Mouse (Mus musculus): ENCODE measurements at regions not wholly inside any gene's neighbourhood (a gene's known extent, or its start where the extent isn't known, plus 50 kb on each side); places are given as distances from the start of the nearest gene placed in this dataset.

DNA sequence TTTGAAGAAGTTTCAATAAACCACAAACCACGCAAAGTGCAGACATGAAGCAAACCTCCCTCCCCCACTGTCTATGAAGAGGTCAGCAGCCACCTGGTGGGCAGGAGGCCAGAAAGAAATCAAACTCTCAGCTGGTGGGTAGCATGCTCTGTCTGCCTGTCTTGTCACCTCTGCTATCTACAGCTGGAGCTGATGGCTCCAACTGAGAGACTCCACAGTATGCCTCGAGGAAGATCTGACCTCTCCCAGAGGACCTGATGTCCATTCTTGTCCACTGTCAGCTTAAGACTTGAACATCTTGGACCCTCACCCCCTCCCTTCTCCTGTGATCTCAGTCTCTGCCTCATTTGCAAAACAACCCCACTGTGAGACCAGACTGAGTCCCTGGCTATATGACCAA, 585.0 kb upstream of the Cdh11 start:
- no peak overlapping the region for H3K27ac ChIP-seq (ENCODE audit: control insufficient read depth, insufficient read depth, low read depth, low read length, poor library complexity)
- WGBS = 64% methylated on average over 2 of the region's 2 CpGs
- no peak overlapping the region for H3K4me3 ChIP-seq (replicated peaks; ENCODE audit: control insufficient read depth, low read depth, low read length)
- H3K4me1 ChIP-seq (ENCODE audit: control insufficient read depth, insufficient read depth, low read length) = no peaks in the 10 kb centered on the region
- no peak for TF ChIP-seq CTCF (IDR thresholded peaks at IDR 0.05; ENCODE audit: control insufficient read depth, insufficient read depth, low read length)
- no peak for TF ChIP-seq POLR2A (IDR thresholded peaks at IDR 0.05; ENCODE audit: borderline replicate concordance, control insufficient read depth, low read depth, low read length)

DNA sequence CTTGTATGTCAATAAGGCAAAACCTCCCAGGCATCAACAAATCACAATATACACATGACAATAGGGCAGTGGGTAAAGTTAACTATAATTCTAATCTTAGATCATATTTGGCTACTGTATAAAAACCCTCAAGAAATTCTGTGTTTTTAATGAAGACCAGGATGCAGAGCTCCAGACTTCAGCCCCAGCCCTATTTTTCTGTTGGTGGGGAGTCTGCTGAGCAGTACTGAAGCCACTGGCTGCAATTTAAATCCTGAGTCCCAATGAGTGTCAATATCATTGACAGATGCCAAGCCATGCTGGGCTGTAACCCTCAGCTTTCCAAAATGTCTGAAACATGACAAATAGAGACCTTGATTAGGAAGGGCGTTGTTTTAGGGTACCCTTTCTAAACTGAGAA, 587.6 kb upstream of the Cdh11 start:
- Histone ChIP-seq H3K4me3 (replicated peaks; ENCODE audit: control insufficient read depth, low read depth, low read length) (no peak overlapping the region), H3K27ac (ENCODE audit: control insufficient read depth, insufficient read depth, low read depth, low read length, poor library complexity) (no peak overlapping the region), H3K4me1 (ENCODE audit: control insufficient read depth, insufficient read depth, low read length) (no peaks in the 10 kb centered on the region)
- TF ChIP-seq CTCF (IDR thresholded peaks at IDR 0.05; ENCODE audit: control insufficient read depth, insufficient read depth, low read length) = no peak
- TF ChIP-seq POLR2A (IDR thresholded peaks at IDR 0.05; ENCODE audit: borderline replicate concordance, control insufficient read depth, low read depth, low read length) = no peak
- WGBS = 57% methylated on average over 1 of the region's 1 CpGs

DNA sequence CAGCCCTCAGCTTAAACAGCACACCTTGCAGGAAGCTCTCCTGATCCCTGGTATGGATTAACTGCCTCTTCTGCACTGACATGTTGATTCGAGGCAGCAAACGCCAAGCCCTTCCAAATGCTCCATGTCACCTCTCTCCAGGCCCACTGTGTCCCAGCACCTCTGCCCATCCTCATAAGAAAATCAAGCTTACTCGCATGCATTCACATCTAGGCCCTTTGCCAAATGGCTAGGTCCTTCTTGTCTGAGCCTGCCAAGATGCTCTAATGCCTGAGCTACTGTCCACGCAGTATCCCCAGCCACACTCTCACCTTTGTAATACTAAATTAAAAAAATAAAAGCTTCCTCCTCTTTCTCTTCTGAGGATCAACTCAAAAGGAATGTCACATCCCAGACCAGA, 588.7 kb upstream of the Cdh11 start:
- no peak overlapping the region for H3K4me3 ChIP-seq (replicated peaks; ENCODE audit: control insufficient read depth, low read depth, low read length)
- H3K27ac ChIP-seq (ENCODE audit: control insufficient read depth, insufficient read depth, low read depth, low read length, poor library complexity) = no peak overlapping the region
- no peak for TF ChIP-seq CTCF (IDR thresholded peaks at IDR 0.05; ENCODE audit: control insufficient read depth, insufficient read depth, low read length)
- TF ChIP-seq POLR2A (IDR thresholded peaks at IDR 0.05; ENCODE audit: borderline replicate concordance, control insufficient read depth, low read depth, low read length) = no peak
- H3K4me1 ChIP-seq (ENCODE audit: control insufficient read depth, insufficient read depth, low read length) = no peaks in the 10 kb centered on the region
- 70% methylated on average over 4 of the region's 4 CpGs for WGBS

DNA sequence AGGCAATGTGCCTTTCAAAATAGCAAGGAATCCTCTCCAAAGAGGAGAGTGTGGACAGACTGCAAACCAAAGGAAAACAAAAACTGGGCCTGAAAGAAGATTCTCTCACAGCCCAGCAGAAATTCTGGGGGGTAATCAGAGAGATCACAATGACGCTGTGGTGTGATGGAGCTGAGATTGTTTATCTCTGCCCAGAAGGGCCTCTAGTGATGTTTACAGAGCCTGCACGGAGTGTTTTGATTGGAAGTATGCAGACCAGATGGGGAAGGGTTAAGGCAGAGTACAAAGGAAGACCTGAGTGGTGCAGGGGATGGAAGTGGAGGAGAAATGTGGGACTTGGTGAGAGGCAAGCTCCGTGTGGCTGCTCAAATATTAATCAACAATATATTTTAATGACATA, 593.1 kb upstream of the Cdh11 start:
- no peak overlapping the region for H3K4me3 ChIP-seq (replicated peaks; ENCODE audit: control insufficient read depth, low read depth, low read length)
- no peak overlapping the region for H3K27ac ChIP-seq (ENCODE audit: control insufficient read depth, insufficient read depth, low read depth, low read length, poor library complexity)
- 38% methylated on average over 3 of the region's 3 CpGs for WGBS
- TF ChIP-seq POLR2A (IDR thresholded peaks at IDR 0.05; ENCODE audit: borderline replicate concordance, control insufficient read depth, low read depth, low read length) (no peak), CTCF (IDR thresholded peaks at IDR 0.05; ENCODE audit: control insufficient read depth, insufficient read depth, low read length) (no peak)
- no peaks in the 10 kb centered on the region for H3K4me1 ChIP-seq (ENCODE audit: control insufficient read depth, insufficient read depth, low read length)

DNA sequence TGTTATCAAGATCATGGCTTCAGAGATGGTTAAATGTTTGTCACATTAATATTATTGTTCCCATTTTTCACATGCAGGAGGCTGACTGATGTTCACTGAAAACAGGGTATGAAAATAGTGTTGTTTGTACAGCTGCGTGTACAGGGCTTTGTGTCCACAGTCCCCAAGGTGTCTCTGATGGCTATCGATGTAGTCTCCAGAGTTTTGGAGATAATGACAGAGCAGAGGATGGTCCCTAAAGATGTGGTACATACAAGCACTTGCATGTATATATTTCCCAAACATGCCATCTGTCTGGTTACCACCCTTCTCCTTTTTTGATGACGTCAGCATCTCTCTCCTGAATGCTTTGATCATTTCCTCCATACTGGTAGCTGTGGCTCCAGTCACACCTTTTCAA, 596.1 kb upstream of the Cdh11 start:
- Histone ChIP-seq H3K4me1 (ENCODE audit: control insufficient read depth, insufficient read depth, low read length) (no peaks in the 10 kb centered on the region), H3K27ac (ENCODE audit: control insufficient read depth, insufficient read depth, low read depth, low read length, poor library complexity) (no peak overlapping the region), H3K4me3 (replicated peaks; ENCODE audit: control insufficient read depth, low read depth, low read length) (no peak overlapping the region)
- TF ChIP-seq CTCF (IDR thresholded peaks at IDR 0.05; ENCODE audit: control insufficient read depth, insufficient read depth, low read length) (no peak), POLR2A (IDR thresholded peaks at IDR 0.05; ENCODE audit: borderline replicate concordance, control insufficient read depth, low read depth, low read length) (no peak)
- WGBS = 65% methylated on average over 3 of the region's 3 CpGs

DNA sequence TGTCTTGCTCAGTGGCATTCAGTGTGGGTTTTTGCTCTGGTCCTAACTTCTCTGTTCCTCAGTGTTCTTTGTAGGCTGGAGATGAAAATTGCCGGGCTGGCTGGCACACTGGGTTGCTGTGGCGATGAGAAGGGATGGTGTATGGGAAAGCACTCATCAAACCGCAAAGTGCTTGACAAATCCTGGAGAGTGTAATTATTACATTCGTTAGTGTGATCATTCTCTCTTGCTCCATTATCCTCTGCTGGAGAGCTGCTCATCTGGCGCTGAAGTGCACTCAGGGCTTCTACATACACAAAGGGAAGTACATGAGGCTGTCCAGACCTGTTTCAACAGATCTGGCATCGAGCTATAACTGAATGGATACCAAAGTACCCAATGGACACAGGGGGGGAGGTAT, 605.9 kb upstream of the Cdh11 start:
- Histone ChIP-seq H3K27ac (ENCODE audit: control insufficient read depth, insufficient read depth, low read depth, low read length, poor library complexity) (no peak overlapping the region), H3K4me3 (replicated peaks; ENCODE audit: control insufficient read depth, low read depth, low read length) (no peak overlapping the region), H3K4me1 (ENCODE audit: control insufficient read depth, insufficient read depth, low read length) (no peaks in the 10 kb centered on the region)
- TF ChIP-seq CTCF (IDR thresholded peaks at IDR 0.05; ENCODE audit: control insufficient read depth, insufficient read depth, low read length) (no peak), POLR2A (IDR thresholded peaks at IDR 0.05; ENCODE audit: borderline replicate concordance, control insufficient read depth, low read depth, low read length) (no peak)
- WGBS = 77% methylated on average over 6 of the region's 6 CpGs

DNA sequence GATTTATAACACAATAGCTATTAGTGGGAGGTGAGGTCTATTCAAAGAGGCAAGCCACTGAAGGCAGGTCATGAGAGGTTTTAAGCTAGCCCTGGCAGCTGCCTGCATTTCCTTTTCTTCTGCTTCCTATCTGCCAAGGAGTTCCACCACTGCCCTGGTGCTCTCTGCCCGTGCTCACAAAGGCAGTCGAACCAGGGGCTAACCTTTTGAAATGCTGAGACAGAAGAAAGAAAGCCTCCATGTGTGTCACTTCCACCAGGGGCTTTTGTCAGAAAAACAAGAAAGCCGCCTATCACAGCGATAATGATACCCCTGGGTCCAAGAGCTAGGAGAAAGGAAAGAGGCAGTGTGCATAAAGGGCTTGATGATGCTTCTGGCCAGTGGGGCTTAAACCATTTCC, 609.9 kb upstream of the Cdh11 start:
- Histone ChIP-seq H3K27ac (ENCODE audit: control insufficient read depth, insufficient read depth, low read depth, low read length, poor library complexity) (no peak overlapping the region), H3K4me3 (replicated peaks; ENCODE audit: control insufficient read depth, low read depth, low read length) (no peak overlapping the region), H3K4me1 (ENCODE audit: control insufficient read depth, insufficient read depth, low read length) (no peaks in the 10 kb centered on the region)
- WGBS = 40% methylated on average over 4 of the region's 4 CpGs
- no peak for TF ChIP-seq POLR2A (IDR thresholded peaks at IDR 0.05; ENCODE audit: borderline replicate concordance, control insufficient read depth, low read depth, low read length)
- TF ChIP-seq CTCF (IDR thresholded peaks at IDR 0.05; ENCODE audit: control insufficient read depth, insufficient read depth, low read length) = no peak

DNA sequence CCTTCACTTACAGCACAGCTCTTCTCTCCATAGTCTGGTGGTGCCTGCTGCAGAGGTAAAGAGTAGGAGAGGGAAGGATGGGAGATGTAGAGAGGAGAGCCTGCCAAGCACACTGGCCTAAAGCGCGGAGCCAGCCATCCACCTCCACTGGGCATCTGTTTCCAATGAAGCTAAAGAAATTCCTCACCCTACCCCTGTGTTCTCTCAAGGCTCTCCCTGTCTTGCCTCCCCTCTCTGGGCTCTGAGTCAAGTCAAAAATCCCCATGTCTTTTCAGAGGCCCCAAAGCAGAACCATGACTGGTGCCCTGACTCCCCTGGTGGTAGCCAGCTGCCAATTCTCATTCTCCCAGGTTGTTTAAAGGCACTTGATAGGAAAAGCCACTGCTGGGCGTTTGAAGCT, 612.7 kb upstream of the Cdh11 start:
- no peak for TF ChIP-seq CTCF (IDR thresholded peaks at IDR 0.05; ENCODE audit: control insufficient read depth, insufficient read depth, low read length)
- no peak for TF ChIP-seq POLR2A (IDR thresholded peaks at IDR 0.05; ENCODE audit: borderline replicate concordance, control insufficient read depth, low read depth, low read length)
- 75% methylated on average over 3 of the region's 3 CpGs for WGBS

DNA sequence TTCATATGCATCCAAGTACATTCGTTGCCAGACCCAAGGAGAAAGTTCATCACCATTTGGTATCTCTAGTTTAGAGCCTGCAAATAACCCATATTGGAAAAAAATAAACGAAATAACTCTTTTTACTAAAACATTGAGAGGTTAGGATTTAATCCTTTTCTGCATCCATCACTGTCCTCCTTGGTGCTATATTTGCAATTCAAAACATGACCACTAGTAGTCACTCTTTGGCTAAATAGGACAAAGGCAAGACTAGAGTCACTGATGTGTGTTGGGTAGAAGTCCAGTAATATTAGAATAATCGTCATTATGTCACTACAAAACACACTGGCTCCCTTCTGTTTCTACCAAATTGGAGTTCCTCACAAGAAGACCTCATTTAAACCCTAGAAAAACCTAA, 614.0 kb upstream of the Cdh11 start:
- Histone ChIP-seq H3K27ac (ENCODE audit: control insufficient read depth, insufficient read depth, low read depth, low read length, poor library complexity) (no peak overlapping the region), H3K4me3 (replicated peaks; ENCODE audit: control insufficient read depth, low read depth, low read length) (no peak overlapping the region), H3K4me1 (ENCODE audit: control insufficient read depth, insufficient read depth, low read length) (no peaks in the 10 kb centered on the region)
- WGBS = 61% methylated on average over 3 of the region's 3 CpGs
- TF ChIP-seq POLR2A (IDR thresholded peaks at IDR 0.05; ENCODE audit: borderline replicate concordance, control insufficient read depth, low read depth, low read length) (no peak), CTCF (IDR thresholded peaks at IDR 0.05; ENCODE audit: control insufficient read depth, insufficient read depth, low read length) (no peak)

More for the DNA sequence above, 612.7 kb upstream of the Cdh11 start:
- no peak overlapping the region for H3K4me3 ChIP-seq (replicated peaks; ENCODE audit: control insufficient read depth, low read depth, low read length)
- H3K4me1 ChIP-seq (ENCODE audit: control insufficient read depth, insufficient read depth, low read length) = no peaks in the 10 kb centered on the region
- H3K27ac ChIP-seq (ENCODE audit: control insufficient read depth, insufficient read depth, low read depth, low read length, poor library complexity) = no peak overlapping the region

All from bone marrow, adult 2 months (tissue).